Mouse (Mus musculus) liver, embryonic 16.5 days (tissue): ENCODE measurements at regions not wholly inside any gene's neighbourhood (a gene's known extent, or its start where the extent isn't known, plus 50 kb on each side); places are given as distances from the start of the nearest gene placed in this dataset.

Experiments used
- ATAC-seq: fragments of 200-750 bp; cut with Nextera tagmentation; 2 replicates; pipeline ENCODE4 v1.8.0; 2017; ENCODE audit warnings: low read depth, mild to moderate bottlenecking, moderate number of reproducible peaks, moderate library complexity
- H3K27ac ChIP-seq: fragments of 300-500 bp; sonication (generic); 2 replicates; pipeline ENCODE4 v1.5.1; 2014; ENCODE audit warnings: mild to moderate bottlenecking, low read length
- H3K27me3 ChIP-seq: fragments of 300-500 bp; sonication (generic); 2 replicates; pipeline ENCODE4 v1.6.1; 2014; ENCODE audit warnings: low read depth, low read length, mixed read lengths; ENCODE audit not compliant: control insufficient read depth, insufficient read depth
- H3K36me3 ChIP-seq: fragments of 300-500 bp; sonication (generic); 2 replicates; pipeline ENCODE4 v1.6.1; 2014; ENCODE audit warnings: mild to moderate bottlenecking; ENCODE audit not compliant: control insufficient read depth, insufficient read depth
- H3K4me1 ChIP-seq: fragments of 300-500 bp; sonication (generic); 2 replicates; pipeline ENCODE4 v1.6.1; 2014; ENCODE audit warnings: low read depth, low read length, mixed read lengths; ENCODE audit not compliant: control insufficient read depth
- H3K4me2 ChIP-seq: fragments of 300-500 bp; sonication (generic); 2 replicates; pipeline ENCODE4 v1.6.1; 2014; ENCODE audit warnings: low read depth, low read length, mixed read lengths
- H3K4me3 ChIP-seq: fragments of 300-500 bp; sonication (generic); 2 replicates; pipeline ENCODE4 v1.5.1; 2014; ENCODE audit warnings: low read depth, mild to moderate bottlenecking, low read length
- H3K9ac ChIP-seq: fragments of 300-500 bp; sonication (generic); 2 replicates; pipeline ENCODE4 v1.6.1; 2014; ENCODE audit warnings: low read depth, low read length
- H3K9me3 ChIP-seq: fragments of 300-500 bp; sonication (generic); replicated peaks from 2 replicates; pipeline ENCODE4 v1.6.1; 2016; ENCODE audit warnings: low read length; ENCODE audit not compliant: control insufficient read depth
- WGBS: fragments of 180-500 bp; shearing (Covaris S2); extraction: QIAGEN DNeasy Blood & Tissue Kit; methylation state at CpG from one replicate; pipeline ENCODE4 v1.1.7; 2014; ENCODE audit not compliant: insufficient replicate concordance; 5-methylcytosine and 5-hydroxymethylcytosine counted together

GRCm38 (mm10) chr17:9870237-9870636 lies 200.7 kb upstream of the Pabpc6 start:
- 49% methylated on average over 3 of the region's 3 CpGs for WGBS
- Histone ChIP-seq H3K27ac (no peak overlapping the region), H3K27me3 (no peaks in the 10 kb centered on the region), H3K4me1 (no peaks in the 10 kb centered on the region), H3K9ac (no peak overlapping the region), H3K36me3 (no peaks in the 10 kb centered on the region), H3K4me3 (no peak overlapping the region), H3K4me2 (no peak overlapping the region), H3K9me3 (no peaks in the 10 kb centered on the region)
- no peak for ATAC-seq

- H3K27me3 ChIP-seq = no peaks in the 10 kb centered on the region
- no peaks in the 10 kb centered on the region for H3K4me1 ChIP-seq
- H3K27ac ChIP-seq = no peak overlapping the region
- H3K4me3 ChIP-seq = no peak overlapping the region
- 73% methylated on average over 11 of the region's 11 CpGs for WGBS
- no peak overlapping the region for H3K4me2 ChIP-seq
- H3K9me3 ChIP-seq = no peaks in the 10 kb centered on the region
- no peak overlapping the region for H3K9ac ChIP-seq
- no peaks in the 10 kb centered on the region for H3K36me3 ChIP-seq
- no peak for ATAC-seq
Measured at GRCm38 (mm10) chr17:9868747-9869281, 199.3 kb upstream of the Pabpc6 start.

- H3K9me3 ChIP-seq = no peaks in the 10 kb centered on the region
- H3K4me2 ChIP-seq = no peak overlapping the region
- H3K27me3 ChIP-seq = no peaks in the 10 kb centered on the region
- WGBS = 51% methylated on average over 10 of the region's 10 CpGs
- H3K4me1 ChIP-seq = no peaks in the 10 kb centered on the region
- H3K36me3 ChIP-seq = no peaks in the 10 kb centered on the region
- no peak overlapping the region for H3K27ac ChIP-seq
- no peak overlapping the region for H3K4me3 ChIP-seq
- no peak overlapping the region for H3K9ac ChIP-seq
- ATAC-seq = no peak
Measured at GRCm38 (mm10) chr17:9864254-9864653, 194.7 kb upstream of the Pabpc6 start.

GRCm38 (mm10) chr17:9861923-9862854 lies 192.7 kb upstream of the Pabpc6 start:
- ATAC-seq = no peak
- Histone ChIP-seq H3K9me3 (no peaks in the 10 kb centered on the region), H3K4me2 (no peak overlapping the region), H3K36me3 (no peaks in the 10 kb centered on the region), H3K27ac (no peak overlapping the region), H3K4me3 (no peak overlapping the region), H3K27me3 (no peaks in the 10 kb centered on the region), H3K4me1 (no peaks in the 10 kb centered on the region), H3K9ac (no peak overlapping the region)
- 55% methylated on average over 15 of the region's 15 CpGs for WGBS

GRCm38 (mm10) chr17:9861346-9861745 lies 191.8 kb upstream of the Pabpc6 start:
- Histone ChIP-seq H3K9ac (no peak overlapping the region), H3K9me3 (no peaks in the 10 kb centered on the region), H3K27me3 (no peaks in the 10 kb centered on the region), H3K36me3 (no peaks in the 10 kb centered on the region), H3K4me2 (no peak overlapping the region), H3K4me3 (no peak overlapping the region), H3K27ac (no peak overlapping the region), H3K4me1 (no peaks in the 10 kb centered on the region)
- 70% methylated on average over 6 of the region's 6 CpGs for WGBS
- ATAC-seq = no peak

- Histone ChIP-seq H3K4me2 (no peak overlapping the region), H3K9me3 (no peaks in the 10 kb centered on the region)
- no peak for ATAC-seq
Measured at GRCm38 (mm10) chr17:9848559-9849357, 179.2 kb upstream of the Pabpc6 start.

GRCm38 (mm10) chr17:9845451-9846075 lies 176.0 kb upstream of the Pabpc6 start:
- H3K4me3 ChIP-seq = no peak overlapping the region
- H3K9me3 ChIP-seq = no peaks in the 10 kb centered on the region
- H3K9ac ChIP-seq = no peak overlapping the region
- no peaks in the 10 kb centered on the region for H3K27me3 ChIP-seq
- H3K27ac ChIP-seq = no peak overlapping the region
- no peak overlapping the region for H3K4me2 ChIP-seq
- ATAC-seq = no peak
- no peaks in the 10 kb centered on the region for H3K36me3 ChIP-seq
- no peaks in the 10 kb centered on the region for H3K4me1 ChIP-seq
- 47% methylated on average over 4 of the region's 4 CpGs for WGBS

More at GRCm38 (mm10) chr17:9848559-9849357, 179.2 kb upstream of the Pabpc6 start:
- H3K4me1 ChIP-seq = no peaks in the 10 kb centered on the region
- no peak overlapping the region for H3K9ac ChIP-seq
- no peak overlapping the region for H3K27ac ChIP-seq
- H3K27me3 ChIP-seq = no peaks in the 10 kb centered on the region
- H3K36me3 ChIP-seq = no peaks in the 10 kb centered on the region
- WGBS = 65% methylated on average over 9 of the region's 9 CpGs
- no peak overlapping the region for H3K4me3 ChIP-seq

GRCm38 (mm10) chr17:9841103-9841502 lies 171.6 kb upstream of the Pabpc6 start:
- Histone ChIP-seq H3K27ac (no peak overlapping the region), H3K27me3 (no peaks in the 10 kb centered on the region), H3K36me3 (no peaks in the 10 kb centered on the region), H3K4me3 (no peak overlapping the region), H3K4me1 (no peaks in the 10 kb centered on the region), H3K4me2 (no peak overlapping the region), H3K9me3 (no peaks in the 10 kb centered on the region), H3K9ac (no peak overlapping the region)
- ATAC-seq = no peak
- WGBS = 60% methylated on average over 2 of the region's 2 CpGs
